Comparison of ENCODE assay signal across 8 mouse cellular contexts in genomic region chr13:76017465-76017864, GRCm38 (mm10). TPM values are rescaled to one million over a fixed set of nuclear protein-coding genes. Genes with fewer than 3 reads are reported as not detected.
DNase-seq lines count a peak whose midpoint lies in the region; ATAC-seq and TF ChIP-seq lines count a peak whose summit lies in the region.

No protein-coding gene starts in this region.

- 50% methylated on average over 4 of the region's 4 CpGs for WGBS in lung, embryonic 14.5 days
- 61% methylated on average over 4 of the region's 4 CpGs for WGBS in heart, embryonic 14.5 days
- WGBS in liver, embryonic 15.5 days (ENCODE audit: insufficient replicate concordance) = 14% methylated on average over 4 of the region's 4 CpGs

- H3K4me1 ChIP-seq in lung, embryonic 14.5 days (ENCODE audit: insufficient read depth) = no peaks in the 10 kb centered on the region
- peaks cover 2 to 9% of the 10 kb centered on the region in 2 experiments; a peak in 3 of 4 replicates for H3K4me1 ChIP-seq in heart, embryonic 14.5 days (ENCODE audit: control insufficient read depth in 2 of 2, insufficient read depth in 2 of 2, low read length in 2 of 2)
- H3K4me1 ChIP-seq in liver, embryonic 15.5 days (replicated peaks) = peaks cover 26% of the 10 kb centered on the region

- no peaks in the 10 kb centered on the region for H3K27me3 ChIP-seq in lung, embryonic 14.5 days (ENCODE audit: insufficient read depth, low read length)
- H3K27me3 ChIP-seq in heart, embryonic 14.5 days (ENCODE audit: control insufficient read depth, insufficient read depth, low read length) = no peaks in the 10 kb centered on the region
- H3K27me3 ChIP-seq in liver, embryonic 15.5 days = no peaks in the 10 kb centered on the region

- peak overlapping the region; percentile 74 for H3K4me2 ChIP-seq in lung, embryonic 14.5 days
- peak overlapping the region; percentile 82 for H3K4me2 ChIP-seq in heart, embryonic 14.5 days (ENCODE audit: low read length)
- H3K4me2 ChIP-seq in liver, embryonic 15.5 days = peak overlapping the region; percentile 73

- no peak for TF ChIP-seq CTCF in lung, embryonic 14.5 days (IDR thresholded peaks at IDR 0.05; ENCODE audit: low read depth)

- H3K9ac ChIP-seq in lung, embryonic 14.5 days = peak overlapping the region; percentile 84
- peak overlapping the region; percentile 96 for H3K9ac ChIP-seq in heart, embryonic 14.5 days (ENCODE audit: low read length)
- H3K9ac ChIP-seq in liver, embryonic 15.5 days = peak overlapping the region; percentile 81

- peak overlapping the region; percentile 65 for H3K4me3 ChIP-seq in lung, embryonic 14.5 days (ENCODE audit: low read depth, low read length)
- H3K4me3 ChIP-seq in heart, embryonic 14.5 days (ENCODE audit: control insufficient read depth in 1 of 2, insufficient read depth in 1 of 2, low read depth in 1 of 2, low read length in 2 of 2) = peak overlapping the region; percentile 77 to 81; a peak in 3 of 4 replicates
- peak overlapping the region; percentile 77 for H3K4me3 ChIP-seq in liver, embryonic 15.5 days (replicated peaks)

- ATAC-seq in lung, embryonic 14.5 days (ENCODE audit: insufficient read depth) = no peak
- ATAC-seq in heart, embryonic 14.5 days (ENCODE audit: insufficient number of reproducible peaks, insufficient read depth, low FRiP score, low read depth) = no peak
- peak; percentile 80 for ATAC-seq in liver, embryonic 15.5 days (ENCODE audit: insufficient read depth)

- no peaks in the 10 kb centered on the region for H3K36me3 ChIP-seq in lung, embryonic 14.5 days (ENCODE audit: insufficient read depth)
- no peaks in the 10 kb centered on the region for H3K36me3 ChIP-seq in heart, embryonic 14.5 days (ENCODE audit: control insufficient read depth, insufficient read depth, low read length)
- H3K36me3 ChIP-seq in liver, embryonic 15.5 days (replicated peaks) = peaks cover 5% of the 10 kb centered on the region

- peak; percentile 29 for DNase-seq in lung, embryonic 14.5 days
- DNase-seq in lung, postnatal 14 days = no peak
- DNase-seq in c-Kit-positive CD71-negative TER-119-negative erythroid progenitor cells, embryonic 14.5 days (ENCODE audit: low read depth) = peak; percentile 35
- no peak for DNase-seq in right cerebral cortex, adult 18-20 months
- no peak for DNase-seq in ovary, postnatal 14 days (ENCODE audit: low spot score)
- DNase-seq in urinary bladder, adult 2 months (ENCODE audit: low spot score) = no peak

- no peaks in the 10 kb centered on the region for H3K9me3 ChIP-seq in lung, embryonic 14.5 days (ENCODE audit: low read depth, low read length)
- H3K9me3 ChIP-seq in heart, embryonic 14.5 days (ENCODE audit: control insufficient read depth, low read length) = no peaks in the 10 kb centered on the region
- no peaks in the 10 kb centered on the region for H3K9me3 ChIP-seq in liver, embryonic 15.5 days (replicated peaks)

- H3K27ac ChIP-seq in lung, embryonic 14.5 days (ENCODE audit: low read depth) = peak overlapping the region; percentile 96
- peak overlapping the region; percentile 96; a peak in 3 of 4 replicates for H3K27ac ChIP-seq in heart, embryonic 14.5 days (replicated peaks in 1 of 2; ENCODE audit: control insufficient read depth in 1 of 2, insufficient read depth in 1 of 2, low read depth in 2 of 2, low read length in 2 of 2)
- peak overlapping the region; percentile 94 for H3K27ac ChIP-seq in liver, embryonic 15.5 days (replicated peaks)

RNA-seq across cellular contexts. Expression of gene Rfesd, which starts 1.1 kb away (rescaled TPM):
- polyA plus RNA-seq in lung, embryonic 14.5 days (2014; fragmentation: Nextera tagmentation; extraction: Ambion mirVana) = 18.4 and 19.5 TPM in 2 replicates
- 15.3 and 15.8 TPM in 2 replicates for polyA plus RNA-seq in heart, embryonic 14.5 days (2014; fragmentation: Nextera tagmentation; extraction: Ambion mirVana)
- polyA plus RNA-seq in liver, embryonic 15.5 days (2015; fragmentation: Nextera tagmentation; extraction: Ambion mirVana) = 128 and 144 TPM in 2 replicates
- polyA plus RNA-seq in urinary bladder, adult 2 months (2012; rRNA removed) = 16.4 and 17.5 TPM in 2 replicates

RNA-seq across cellular contexts. Expression of gene Gpr150, which starts 39.3 kb away (rescaled TPM):
- polyA plus RNA-seq in lung, embryonic 14.5 days (2014; fragmentation: Nextera tagmentation; extraction: Ambion mirVana) = 0.13 TPM in 1 of 2 replicates, not detected in the other
- not detected in 2 replicates for polyA plus RNA-seq in heart, embryonic 14.5 days (2014; fragmentation: Nextera tagmentation; extraction: Ambion mirVana)
- polyA plus RNA-seq in liver, embryonic 15.5 days (2015; fragmentation: Nextera tagmentation; extraction: Ambion mirVana) = 2.7 and 3.2 TPM in 2 replicates
- not detected in 2 replicates for polyA plus RNA-seq in urinary bladder, adult 2 months (2012; rRNA removed)

RNA-seq across cellular contexts. Expression of gene Spata9, which starts 50.5 kb away (rescaled TPM):
- 0.81 and 0.82 TPM in 2 replicates for polyA plus RNA-seq in lung, embryonic 14.5 days (2014; fragmentation: Nextera tagmentation; extraction: Ambion mirVana)
- 0.46 TPM in 1 of 2 replicates, not detected in the other for polyA plus RNA-seq in heart, embryonic 14.5 days (2014; fragmentation: Nextera tagmentation; extraction: Ambion mirVana)
- polyA plus RNA-seq in liver, embryonic 15.5 days (2015; fragmentation: Nextera tagmentation; extraction: Ambion mirVana) = 0.73 and 0.89 TPM in 2 replicates
- polyA plus RNA-seq in urinary bladder, adult 2 months (2012; rRNA removed) = not detected in 2 replicates

Comparison
In these comparisons a context has a peak if more than half of its experiments do, and no peak if none do; other contexts are left out.
1. DNase-seq: peak in lung, embryonic 14.5 days (single experiment) and c-Kit-positive CD71-negative TER-119-negative erythroid progenitor cells, embryonic 14.5 days (single experiment); none in lung, postnatal 14 days (single experiment), right cerebral cortex, adult 18-20 months (single experiment), ovary, postnatal 14 days (single experiment) and urinary bladder, adult 2 months (single experiment).
2. Peak in every context shown above with its lines, with median percentiles within 50 percentile points of each other: H3K27ac ChIP-seq, H3K4me2 ChIP-seq, H3K4me3 ChIP-seq and H3K9ac ChIP-seq.